Mouse (Mus musculus) adrenal gland, postnatal 25 days (tissue): Measurements from ENCODE around the gene Nat8f1. TPM values are rescaled to one million over a fixed set of nuclear protein-coding genes. Genes with fewer than 3 reads are reported as not detected.
A peak's percentile ranks its signal among the peaks of the same experiment; 100 is the strongest.
"Not testable (repeated sequence)": the region's sequence is repeated elsewhere in the genome, so short reads cannot be mapped to it uniquely, and the experiment has no call there.

Experiments used
- DNase-seq: peaks from one replicate; pipeline ENCODE4 v3.0.0; 2021; ENCODE audit warnings: mixed read lengths
- long read RNA-seq: library from polyadenylated mRNA; stranded (forward); transcript quantifications from one replicate; pipeline ENCODE4 v2.0.0, GENCODE M21; 2021
- total RNA-seq: library from RNA; stranded (reverse); gene quantifications from 2 replicates; pipeline ENCODE4 v1.2.3, GENCODE M21; 2021

Nat8f1 gene
- 47.2 and 69.6 TPM in 2 replicates for total RNA-seq
- long read RNA-seq, transcript Nat8f1-201 (2 exons, 1,021 nt), result major isoform, 148 of 185 reads
- long read RNA-seq, partial matches to known transcripts, result 0 of 185 reads
- long read RNA-seq, other reads (novel, unspliced or antisense), result 37 of 185 reads

DNA sequence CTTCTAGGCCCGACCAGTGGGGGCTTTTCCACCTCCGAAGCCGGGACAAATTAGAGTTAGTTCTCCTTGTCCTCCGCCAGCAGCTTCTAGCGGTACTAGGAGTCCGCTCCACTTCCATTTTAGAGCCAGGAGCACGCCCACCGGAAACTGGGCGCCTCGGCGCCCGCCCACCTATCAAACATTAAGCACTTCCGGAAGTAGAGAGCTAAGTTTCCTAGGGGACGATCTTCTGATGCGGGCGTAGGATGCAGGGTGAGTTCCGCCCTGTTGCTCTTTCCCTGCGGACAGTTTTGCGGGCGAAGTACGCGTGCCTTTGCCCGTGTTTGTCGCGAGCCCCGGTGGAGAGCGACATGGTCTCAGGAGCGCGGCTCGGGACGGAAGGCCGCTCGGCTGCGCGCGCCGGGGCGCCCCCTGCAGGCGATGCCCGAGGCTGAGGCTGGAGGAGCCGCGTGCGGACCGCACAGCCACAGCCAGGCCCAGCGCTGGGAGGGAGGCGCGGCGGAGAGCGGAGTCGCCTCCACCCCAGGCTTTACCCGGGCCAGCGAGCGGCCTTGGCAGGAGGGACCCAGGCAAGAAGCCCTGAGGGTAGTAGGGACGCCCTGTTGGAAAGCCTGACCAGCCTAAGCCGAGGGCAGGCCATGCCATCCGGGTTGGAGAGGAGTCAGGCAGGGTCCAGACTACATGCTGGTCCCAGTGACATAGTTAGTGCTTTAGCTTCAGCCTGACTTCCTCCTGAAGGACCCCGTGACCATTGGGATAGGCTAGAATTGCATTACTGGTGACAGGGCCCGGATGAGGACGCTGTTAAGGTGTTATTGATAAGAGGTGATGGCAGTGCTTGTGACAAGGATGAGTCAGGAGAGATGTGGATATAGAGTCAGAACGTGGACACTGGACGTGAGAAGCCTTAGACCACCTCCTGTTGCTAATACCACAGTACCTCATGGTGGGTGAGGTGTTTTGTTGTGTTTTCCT lies at the start of gene Nat8f1:
TSS of gene Nat8f1 (minus strand) at position 149 of the 975 bp plus-strand sequence.
- peak; percentile 85 for DNase-seq

DNA sequence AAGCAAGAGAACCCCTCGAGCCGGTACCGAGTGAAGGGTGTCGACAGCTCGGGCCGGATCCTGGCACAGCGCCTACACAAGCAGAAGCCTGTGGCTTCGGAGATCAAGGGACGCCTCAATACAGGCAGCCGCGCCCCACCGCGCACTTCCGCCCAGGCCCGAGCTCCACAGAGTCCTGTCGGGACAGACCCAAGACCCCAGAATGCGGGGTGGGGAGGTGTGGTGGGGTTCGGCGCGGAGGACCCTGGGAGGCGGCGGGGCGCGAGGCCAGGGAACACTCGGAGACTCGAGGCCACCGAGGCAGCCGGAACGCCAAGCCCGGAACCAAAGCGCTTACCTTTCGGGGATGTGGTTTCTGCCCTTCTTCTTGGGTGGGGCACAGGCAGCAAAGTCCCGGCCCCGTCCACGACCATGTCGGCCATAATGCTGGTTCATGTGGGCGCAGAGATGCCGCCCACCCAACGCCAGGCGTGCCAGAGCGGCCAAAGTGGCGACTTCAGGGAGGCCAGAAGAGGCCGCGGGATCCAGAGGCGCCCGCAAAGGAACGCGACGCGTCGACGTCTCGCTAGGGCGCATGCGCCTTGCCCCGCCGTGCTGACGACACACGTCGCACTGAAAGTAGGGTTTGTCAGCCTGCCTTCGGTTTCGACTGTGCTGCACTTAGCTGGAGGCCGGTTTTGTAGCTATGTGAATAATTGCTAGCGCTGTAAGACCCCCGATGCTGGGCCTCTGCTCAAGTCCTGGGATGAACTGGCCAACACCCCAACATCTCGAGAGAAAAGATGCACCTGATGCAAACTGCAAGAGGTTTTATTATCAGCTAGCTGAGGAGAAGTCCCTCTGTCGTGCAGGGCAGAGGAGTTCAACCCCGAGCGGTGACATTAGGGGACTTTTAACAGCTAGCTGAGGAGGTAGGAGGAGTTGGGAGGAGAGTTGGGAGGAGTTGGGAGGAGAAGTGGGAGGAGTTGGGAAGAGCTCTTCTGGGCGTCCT lies 45.9 kb upstream of the Nat8f1 start, which contains the start of gene Dusp11:
TSS of gene Dusp11 (minus strand) at position 567 of the 991 bp plus-strand sequence.
- peak; percentile 93 for DNase-seq

DNA sequence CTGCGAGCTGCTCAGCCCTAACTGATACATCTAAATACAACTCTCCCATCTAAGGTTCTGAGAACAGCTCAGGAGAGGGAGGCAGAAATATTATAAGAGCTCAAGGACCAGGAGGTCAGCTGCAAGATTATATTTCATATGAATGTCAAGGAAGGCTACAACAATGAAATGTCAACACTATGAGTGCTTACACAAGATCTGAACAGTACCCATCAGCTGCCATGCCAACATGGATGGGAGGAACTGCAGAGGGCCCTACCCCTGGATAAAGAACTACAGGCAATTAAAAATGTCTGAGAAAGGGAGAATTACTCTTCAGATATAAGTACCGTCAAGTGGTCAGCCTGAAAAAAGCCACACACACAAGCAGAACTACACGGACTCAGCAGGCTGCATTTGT lies 42.1 kb upstream of the Nat8f1 start:
- no peak for DNase-seq

DNA sequence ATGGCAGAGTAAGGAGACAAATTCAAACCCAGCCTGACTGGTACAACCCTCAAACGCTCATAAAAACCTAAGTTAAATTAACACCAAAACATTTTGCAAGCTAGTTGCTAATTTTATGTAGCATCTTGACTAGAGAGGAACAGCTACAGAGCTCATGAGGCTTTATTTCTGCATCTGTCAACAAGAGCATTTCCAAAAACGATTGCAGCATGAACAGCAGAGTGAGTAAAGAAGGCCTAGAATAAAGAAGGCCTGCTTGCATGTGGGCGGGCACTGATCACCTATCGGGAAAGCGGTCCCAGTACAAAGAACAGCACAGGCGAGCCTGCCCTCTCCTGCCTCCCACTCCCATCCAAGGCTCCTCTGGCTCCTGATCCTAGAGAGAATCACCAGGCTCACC lies 33.1 kb upstream of the Nat8f1 start:
- no peak for DNase-seq

DNA sequence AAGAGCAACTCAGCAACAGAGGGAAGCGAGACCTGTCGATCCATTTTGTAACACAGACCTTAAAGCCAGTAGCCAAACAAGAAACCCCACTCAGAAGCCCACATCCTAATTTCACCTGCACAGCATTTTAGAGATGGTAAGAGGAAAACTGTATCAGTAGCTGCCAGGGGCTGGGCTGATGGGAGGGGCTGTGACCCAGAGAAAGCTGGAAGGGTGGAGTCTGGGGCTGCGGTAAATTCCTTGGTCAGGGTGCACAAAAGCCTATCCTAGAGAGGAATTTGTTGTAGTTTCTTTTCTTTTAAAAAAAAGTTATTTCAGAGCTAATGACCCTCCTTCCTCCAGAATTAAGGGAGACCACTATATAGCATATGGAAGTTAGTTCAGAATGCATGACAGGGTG lies 27.0 kb upstream of the Nat8f1 start:
- DNase-seq, result no peak

DNA sequence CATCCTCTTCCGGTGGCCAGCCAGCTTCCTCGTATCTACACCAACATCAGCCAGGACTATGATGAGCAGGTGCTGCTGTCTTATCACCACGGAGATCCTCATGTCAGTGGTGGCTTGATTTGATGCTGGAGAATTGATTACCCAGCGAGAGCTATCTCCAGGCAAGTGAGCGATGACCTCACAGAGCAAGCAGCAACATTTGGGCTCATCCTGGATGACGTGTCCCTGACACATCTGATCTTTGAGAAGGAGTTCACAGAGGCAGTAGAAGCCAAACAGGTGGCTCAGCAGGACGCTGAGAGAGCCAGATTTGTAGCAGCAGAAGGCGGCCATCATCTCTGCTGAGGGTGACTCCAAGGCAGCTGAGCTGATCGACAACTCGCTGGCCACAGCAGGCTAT lies 23.2 kb upstream of the Nat8f1 start:
- DNase-seq, result no peak

DNA sequence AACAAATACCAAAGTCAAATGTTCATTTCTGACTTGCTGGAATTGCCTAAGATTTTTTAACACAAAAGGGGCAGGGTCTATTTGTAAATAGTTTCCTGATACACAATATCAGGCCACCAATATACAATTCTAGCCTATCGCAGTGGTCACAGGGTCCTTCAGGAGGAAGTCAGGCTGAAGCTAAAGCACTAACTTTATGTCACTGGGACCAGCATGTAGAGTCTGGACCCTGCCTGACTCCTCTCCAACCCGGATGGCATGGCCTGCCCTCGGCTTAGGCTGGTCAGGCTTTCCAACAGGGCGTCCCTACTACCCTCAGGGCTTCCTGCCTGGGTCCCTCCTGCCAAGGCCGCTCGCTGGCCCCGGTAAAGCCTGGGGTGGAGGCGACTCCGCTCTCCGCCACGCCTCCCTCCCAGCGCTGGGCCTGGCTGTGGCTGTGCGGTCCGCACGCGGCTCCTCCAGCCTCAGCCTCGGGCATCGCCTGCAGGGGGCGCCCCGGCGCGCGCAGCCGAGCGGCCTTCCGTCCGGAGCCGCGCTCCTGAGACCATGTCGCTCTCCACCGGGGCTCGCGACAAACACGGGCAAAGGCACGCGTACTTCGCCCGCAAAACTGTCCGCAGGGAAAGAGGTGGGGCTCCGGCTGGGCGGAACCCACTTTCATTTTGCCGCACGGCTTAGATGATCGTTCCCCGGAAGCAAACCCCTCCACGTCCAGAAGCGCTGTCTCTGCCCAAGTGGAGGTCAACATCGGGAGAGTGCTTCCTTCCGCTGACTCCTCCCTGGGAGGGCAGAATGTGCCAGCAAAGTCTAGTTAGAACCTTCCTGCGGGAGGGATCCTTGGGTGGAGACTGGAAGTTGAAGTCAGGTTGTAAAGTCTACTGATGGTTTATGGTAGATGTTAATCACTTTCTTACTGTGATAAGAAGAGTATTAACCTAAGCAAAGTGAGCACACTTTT lies 21.3 kb upstream of the Nat8f1 start:
- peak; percentile 82 for DNase-seq

DNA sequence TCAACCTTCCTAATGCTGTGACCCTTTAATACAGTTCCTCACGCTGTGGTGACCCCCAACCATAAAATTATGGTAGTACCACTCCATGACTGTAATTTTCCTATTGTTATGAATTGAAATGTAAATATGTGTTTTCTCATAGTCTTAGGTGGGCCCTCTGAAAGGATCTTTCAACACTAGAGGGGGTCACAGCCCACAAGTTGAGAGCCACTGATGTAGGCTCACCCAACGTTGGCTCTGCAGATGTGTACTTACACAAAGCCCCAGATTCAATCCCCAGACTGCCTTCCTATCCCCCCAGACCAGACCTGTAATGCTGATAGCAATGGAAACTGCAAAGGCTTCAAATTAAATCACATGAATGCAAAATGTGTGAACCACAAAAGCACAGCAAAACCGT lies 20.2 kb upstream of the Nat8f1 start:
- DNase-seq, result no peak

DNA sequence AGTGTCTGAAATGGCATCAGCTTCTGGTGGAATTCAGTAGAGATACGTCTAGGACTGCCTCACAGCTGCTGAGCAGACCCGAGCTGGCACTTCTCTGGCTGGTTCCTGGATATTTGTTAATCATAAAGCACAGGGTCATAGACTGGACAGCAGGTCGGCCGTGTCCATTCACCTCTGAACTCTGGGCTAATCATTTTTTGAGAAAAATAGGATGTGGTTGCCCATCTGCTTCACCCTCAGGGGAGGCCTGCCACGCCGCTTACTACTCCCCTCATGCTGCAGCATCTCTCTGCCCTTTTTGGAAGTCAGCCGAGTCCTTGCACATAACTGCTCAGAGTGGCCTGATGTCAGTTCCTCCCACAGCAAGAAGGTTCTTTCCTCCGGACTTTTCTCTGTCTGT lies 18.6 kb upstream of the Nat8f1 start:
- DNase-seq, result no peak

DNA sequence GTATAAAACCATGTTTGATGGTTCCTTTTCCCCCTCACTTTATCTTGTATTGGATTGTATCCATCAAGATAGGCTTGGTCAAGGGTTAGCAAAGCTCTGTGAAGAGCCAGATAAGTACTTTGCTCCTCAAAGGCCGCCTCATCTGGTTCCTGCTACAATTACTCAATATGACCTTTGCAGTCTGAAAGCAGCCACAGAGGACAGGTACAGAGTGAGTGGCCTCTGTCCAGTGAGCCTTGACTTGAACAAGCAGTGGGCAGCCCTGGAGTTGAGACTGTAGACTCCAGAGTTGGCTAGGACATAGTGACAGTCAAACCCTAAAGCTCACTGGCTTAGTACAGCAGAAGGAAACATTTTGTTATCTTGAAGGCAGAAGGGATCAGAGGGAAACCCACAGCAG lies 13.8 kb upstream of the Nat8f1 start:
- no peak for DNase-seq

DNA sequence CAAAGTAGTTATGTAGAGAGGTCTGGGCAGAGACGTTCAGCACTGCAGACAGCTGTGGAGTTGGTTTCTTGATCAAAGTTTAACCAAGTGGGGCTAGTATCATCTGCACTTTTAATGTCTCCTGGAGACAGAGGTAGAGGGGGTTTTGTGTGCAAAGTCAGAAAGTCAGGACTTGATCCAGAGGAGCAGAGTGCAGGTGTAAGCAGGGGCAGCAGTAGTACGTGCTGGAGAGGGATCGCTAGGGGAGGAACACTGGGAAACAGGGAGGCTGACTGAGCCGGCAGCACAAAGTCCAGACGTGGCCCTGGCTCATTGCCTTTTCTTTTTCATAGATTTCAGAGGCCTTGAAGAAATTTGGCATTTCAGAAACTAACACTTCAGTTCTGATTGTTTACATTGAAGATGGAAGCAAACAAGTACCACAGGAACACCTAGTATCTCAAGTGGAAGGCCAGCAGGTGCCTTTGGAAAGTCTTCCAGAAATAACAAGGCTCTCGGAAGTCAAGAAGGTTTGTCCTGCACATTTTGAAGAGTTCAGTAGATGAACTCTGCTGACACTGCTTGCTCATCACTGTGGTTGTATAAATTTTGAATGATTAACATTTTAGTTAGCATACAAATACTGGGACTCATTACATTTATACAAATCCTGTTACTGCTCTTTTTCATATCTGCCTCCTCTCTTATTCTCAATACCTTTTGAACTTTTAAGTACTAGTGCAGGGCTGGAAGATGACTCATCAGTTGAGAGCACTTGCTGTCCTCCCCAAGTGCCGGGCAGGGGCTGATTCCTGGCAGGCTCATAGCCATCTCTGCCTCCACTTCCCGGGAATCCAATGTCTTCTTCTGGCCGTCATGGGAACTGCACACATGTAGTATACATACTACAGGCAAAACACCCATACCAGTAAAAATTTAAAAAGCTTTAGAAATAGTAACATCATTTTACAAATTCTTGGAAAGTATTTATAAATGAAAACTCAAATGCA lies 12.3 kb upstream of the Nat8f1 start:
- DNase-seq, result no peak

DNA sequence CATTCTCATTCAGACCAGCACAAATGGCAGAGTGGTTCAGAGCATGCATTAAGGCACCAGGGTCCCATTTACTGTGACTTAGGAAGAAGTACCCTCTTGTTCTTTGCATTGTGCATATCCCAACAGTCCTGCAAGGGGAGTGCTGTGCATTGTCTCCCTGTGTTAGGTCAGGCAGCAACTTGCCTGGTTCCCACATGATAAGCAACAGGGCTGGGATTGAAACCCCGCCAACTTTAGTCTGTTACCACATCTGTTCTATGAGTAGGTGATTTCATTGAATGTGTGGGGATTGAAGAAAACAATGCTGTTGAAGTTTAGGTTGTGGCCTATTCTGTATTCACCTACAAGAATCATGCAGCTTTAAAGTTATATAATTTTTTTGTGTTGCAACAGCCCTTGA lies 11.2 kb upstream of the Nat8f1 start:
- DNase-seq, result no peak

DNA sequence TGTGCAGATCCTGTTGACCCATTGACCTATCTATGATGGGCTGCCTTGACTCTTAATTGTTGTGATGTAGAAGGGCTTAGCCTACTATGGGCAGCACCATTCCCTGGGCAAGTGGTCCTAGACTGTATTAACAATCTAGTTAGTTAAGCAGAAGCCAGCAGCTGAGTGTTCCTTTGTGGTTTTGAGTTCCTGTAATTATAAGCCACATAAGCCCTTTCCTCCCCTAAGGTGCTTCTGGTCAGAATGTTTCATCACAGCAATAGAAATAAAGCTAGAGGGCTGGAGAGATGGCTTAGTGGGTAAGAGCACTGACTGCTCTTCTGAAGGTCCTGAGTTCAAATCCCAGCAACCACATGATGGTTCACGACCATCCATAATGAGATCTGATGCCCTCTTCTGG lies 8.2 kb upstream of the Nat8f1 start:
- no peak for DNase-seq

DNA sequence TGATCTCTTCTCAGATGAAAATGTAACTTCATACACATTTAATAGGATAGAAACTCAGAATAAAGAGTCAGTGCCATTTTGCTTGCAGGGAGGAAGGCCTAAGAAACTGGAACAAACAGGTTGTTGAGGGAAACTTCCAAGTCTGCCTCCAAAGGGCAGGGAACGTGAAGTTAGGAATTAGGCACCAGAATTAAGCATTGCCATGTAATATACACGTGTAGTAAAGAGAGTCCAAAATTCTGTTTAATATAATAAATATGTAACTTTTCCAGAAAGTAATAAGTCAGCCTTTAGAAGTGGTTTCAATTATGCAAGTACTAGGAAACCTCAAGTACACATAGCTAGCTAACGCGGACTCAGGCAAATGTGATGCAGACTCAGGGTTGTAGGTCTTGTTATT lies 3.9 kb upstream of the Nat8f1 start:
- no peak for DNase-seq

DNA sequence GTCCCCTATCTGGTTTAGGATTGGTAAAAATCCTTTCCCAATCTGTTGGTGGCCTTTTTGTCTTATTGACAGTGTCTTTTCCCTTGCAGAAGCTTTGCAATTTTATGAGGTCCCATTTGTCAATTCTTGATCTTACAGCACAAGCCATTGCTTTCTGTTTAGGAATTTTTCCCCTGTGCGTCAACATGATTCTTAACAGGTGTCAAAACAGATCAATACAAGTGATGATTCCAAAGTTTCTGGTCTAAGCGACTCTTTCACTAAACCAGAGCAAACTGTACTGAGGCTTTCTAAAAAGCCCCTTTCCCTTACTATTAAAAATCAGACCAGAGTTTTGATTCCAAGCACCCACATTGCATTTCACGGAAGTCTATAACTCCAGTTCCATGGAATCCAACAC lies 2.9 kb upstream of the Nat8f1 start:
- not testable (repeated sequence) for DNase-seq

DNA sequence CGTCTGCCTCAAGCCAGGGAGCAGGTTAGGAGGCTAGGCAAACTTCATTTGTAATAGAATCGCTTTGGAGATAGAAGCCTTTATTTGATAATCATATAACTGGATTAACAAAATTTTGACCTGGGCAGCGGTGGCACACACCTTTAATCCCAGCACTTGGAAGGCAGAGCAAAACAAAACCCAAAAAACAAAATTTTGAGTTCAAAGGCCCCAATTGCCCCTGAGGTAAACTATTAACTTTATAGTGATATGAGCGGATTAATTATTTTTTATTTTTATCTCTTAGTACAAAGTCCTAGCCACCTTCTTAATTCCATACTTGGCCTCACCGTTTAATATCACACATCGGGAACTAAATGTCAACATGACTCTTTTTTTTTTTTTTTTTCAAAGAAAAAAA lies 1.1 kb upstream of the Nat8f1 start:
- no peak for DNase-seq

DNA sequence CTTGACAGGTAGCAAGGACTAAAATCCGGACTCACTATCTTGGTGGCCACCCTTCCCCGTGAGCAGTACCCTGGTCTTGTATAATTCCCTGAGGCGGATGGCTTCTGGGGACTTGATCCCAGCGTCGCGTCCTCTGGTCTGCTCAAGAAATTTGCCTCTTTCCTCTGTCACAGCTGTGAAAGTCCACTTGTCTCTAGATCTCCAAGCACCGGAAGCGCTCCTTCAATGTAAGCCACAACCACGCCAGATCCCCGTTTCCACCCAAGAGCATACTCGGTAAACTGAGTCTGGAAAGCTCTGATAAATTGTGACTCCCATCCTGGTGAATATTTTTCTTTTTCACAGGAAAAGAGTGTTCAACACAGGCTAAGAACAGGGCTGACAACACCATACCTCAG lies 347 bp downstream of the Nat8f1 start:
- DNase-seq, result no peak

DNA sequence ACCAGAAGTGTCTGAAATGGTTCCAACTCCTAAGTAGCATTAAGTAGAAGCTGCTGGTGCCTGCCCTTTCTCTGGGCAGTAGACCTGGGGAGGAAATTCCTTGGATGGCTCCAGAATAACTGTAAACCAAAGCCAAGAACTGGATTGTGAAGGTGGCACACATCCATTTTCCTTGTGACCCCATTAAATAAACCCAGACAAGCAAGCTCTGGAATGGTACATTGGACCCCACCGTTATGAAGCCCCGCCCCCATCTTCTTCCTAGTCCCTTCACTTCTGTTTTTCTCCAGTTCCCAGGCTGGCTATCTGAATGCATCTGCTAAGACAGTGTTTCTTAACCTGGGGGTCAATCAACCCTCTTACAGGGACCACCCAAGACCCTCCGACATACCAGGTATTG lies 3.9 kb downstream of the Nat8f1 start, which contains the start of gene Tprkb:
TSS of gene Tprkb (plus strand) at position 279 of the 400 bp plus-strand sequence.
- no peak for DNase-seq

DNA sequence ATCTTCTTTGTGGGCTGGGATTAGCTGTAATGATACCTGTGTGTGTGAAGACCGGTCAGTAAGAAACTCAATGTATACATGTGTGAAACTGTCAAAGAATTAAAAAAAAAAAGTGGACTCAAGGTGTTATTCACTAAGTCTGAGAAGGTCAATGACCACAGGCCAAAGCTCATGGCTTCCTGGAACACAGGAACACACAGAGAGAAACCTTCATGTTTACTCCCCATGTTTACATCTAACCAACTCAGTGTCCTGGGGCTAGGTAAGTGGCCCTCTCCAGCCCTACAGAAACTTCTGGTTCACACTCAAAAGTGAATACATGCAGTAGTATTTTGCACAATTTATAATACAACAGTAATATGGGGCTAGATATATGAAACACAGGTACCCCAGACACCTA lies 5.8 kb downstream of the Nat8f1 start:
- DNase-seq, result no peak

DNA sequence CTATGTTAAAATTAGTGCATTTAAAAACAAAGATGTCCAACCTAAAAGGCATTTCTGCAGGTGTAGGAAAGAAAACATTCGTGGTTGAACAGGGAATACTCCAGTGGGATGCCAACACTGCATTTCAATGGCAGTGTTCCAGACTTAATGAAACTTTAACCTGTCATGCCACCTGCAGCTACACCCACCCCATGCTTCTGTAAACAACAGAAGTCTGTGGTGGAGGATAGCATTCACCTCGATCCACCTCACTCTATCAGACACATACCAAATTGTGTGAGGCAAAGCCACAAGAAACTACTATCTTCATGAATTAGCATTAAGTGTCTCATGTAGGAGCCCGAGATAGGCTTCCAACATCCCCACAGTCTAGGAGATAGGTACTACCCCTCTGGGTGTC lies 7.1 kb downstream of the Nat8f1 start:
- DNase-seq, result no peak
